Mouse (Mus musculus): ENCODE data around the gene Numbl. TPM values are rescaled to one million over a fixed set of nuclear protein-coding genes. Genes with fewer than 3 reads are reported as not detected.

Gene Numbl
- total and polyA plus RNA-seq, 3 experiments = 0.81 to 2.9 (median 2.3) TPM

DNA sequence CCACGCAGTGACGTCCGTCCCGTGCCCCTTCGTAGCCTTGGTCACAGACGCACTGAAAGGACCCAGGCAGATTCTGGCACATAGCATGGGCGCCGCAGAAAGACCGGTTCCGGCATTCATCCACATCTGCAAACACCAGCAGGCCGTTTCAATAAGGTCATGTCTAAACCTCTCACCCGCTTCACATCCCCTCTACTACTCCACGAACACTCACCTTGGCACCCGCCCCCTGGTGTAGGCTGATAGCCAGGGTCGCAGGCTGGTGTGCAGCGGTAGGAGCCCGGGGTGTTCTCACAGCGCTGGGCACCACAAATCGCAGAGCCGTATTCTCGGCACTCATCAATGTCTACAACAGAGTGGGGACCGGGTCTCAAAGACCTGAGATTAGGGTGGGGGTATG is 61.2 kb downstream of the Numbl start:
- H3K9me3 ChIP-seq (replicated peaks; ENCODE audit: low read length) = peaks cover 2% of the 10 kb centered on the region
- dilution Hi-C loops (cut with MboI; ENCODE audit: extremely low pct_ligation_motif_present, extremely low pct_unique_long_range_greater_than_20kb, low sequenced_read_pairs) (no loop called here), in situ Hi-C loops (cut with MboI; ENCODE audit: low pct_ligation_motif_present, low pct_unique_long_range_greater_than_20kb, low sequenced_read_pairs) (no loop called here)
- no peak overlapping the region for H3K9ac ChIP-seq (ENCODE audit: insufficient read depth, low read depth)
- no peaks in the 10 kb centered on the region for H3K79me2 ChIP-seq (replicated peaks; ENCODE audit: control insufficient read depth, extremely low read depth, insufficient read depth, poor library complexity, severe bottlenecking)
- no peak for DNase-seq (ENCODE audit: extremely low read depth)
- no peaks in the 10 kb centered on the region for H3K4me1 ChIP-seq (ENCODE audit: control insufficient read depth in 1 of 2, insufficient read depth in 2 of 2)
- TF ChIP-seq ZMIZ1 (IDR thresholded peaks at IDR 0.05; ENCODE audit: low read depth, low read length) = no peak
- no peak for TF ChIP-seq SIN3A (IDR thresholded peaks at IDR 0.05; ENCODE audit: low read length)
- TF ChIP-seq JUN (IDR thresholded peaks at IDR 0.05; ENCODE audit: insufficient read depth, low read depth, low read length) = no peak
- no peak for TF ChIP-seq IRF4 (IDR thresholded peaks at IDR 0.05; ENCODE audit: low read depth, low read length)
- TF ChIP-seq ELF1 (IDR thresholded peaks at IDR 0.05; ENCODE audit: low read depth, low read length) = no peak
- no peak for TF ChIP-seq EP300 (IDR thresholded peaks at IDR 0.05; ENCODE audit: low read length)
- no peak for TF ChIP-seq ZNF384 (IDR thresholded peaks at IDR 0.05; ENCODE audit: low read depth, low read length)
- TF ChIP-seq HCFC1 (IDR thresholded peaks at IDR 0.05; ENCODE audit: low read depth, low read length) = no peak
- no peak for TF ChIP-seq POLR2AphosphoS2 (IDR thresholded peaks at IDR 0.05; ENCODE audit: low read depth, low read length)
- TF ChIP-seq ZKSCAN1 (IDR thresholded peaks at IDR 0.05; ENCODE audit: borderline replicate concordance, low read depth, low read length) = no peak
- no peak overlapping the region for H3K27ac ChIP-seq (ENCODE audit: insufficient read depth, low read depth)
- H3K36me3 ChIP-seq (replicated peaks in 1 of 2; ENCODE audit: control insufficient read depth in 1 of 2, insufficient read depth in 1 of 2, low read length in 1 of 2) = no peaks in the 10 kb centered on the region
- H3K27me3 ChIP-seq (replicated peaks) = no peaks in the 10 kb centered on the region
- no peak overlapping the region for H3K4me3 ChIP-seq (replicated peaks in 1 of 3; ENCODE audit: low read depth in 2 of 3, low read length in 2 of 3, poor library complexity in 1 of 3)
- H3K4me2 ChIP-seq (ENCODE audit: insufficient read depth, low read depth, poor library complexity, severe bottlenecking) = no peak overlapping the region

DNA sequence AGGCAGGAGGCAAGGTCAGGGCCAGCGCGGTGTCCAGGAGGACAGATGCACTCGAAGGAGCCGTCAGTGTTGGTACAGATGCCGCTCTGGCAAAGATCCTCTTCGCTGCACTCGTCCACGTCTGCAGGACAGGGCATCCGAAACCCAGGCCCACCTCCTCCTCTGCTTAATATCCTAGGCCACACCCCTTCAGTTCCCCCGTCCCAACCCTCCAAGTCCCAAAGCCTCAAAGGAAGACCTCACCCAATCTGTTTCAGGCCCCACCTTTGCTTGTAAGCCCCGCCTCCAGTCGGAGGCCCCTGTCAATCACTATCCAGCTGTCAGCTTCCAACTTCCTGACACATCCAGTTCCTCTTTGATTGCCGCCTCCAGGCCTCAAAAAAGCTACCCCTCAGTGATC is 64.1 kb downstream of the Numbl start:
- TF ChIP-seq MAZ (IDR thresholded peaks at IDR 0.05; ENCODE audit: low read depth, low read length) (no peak), RAD21 (IDR thresholded peaks at IDR 0.05; ENCODE audit: low read depth, low read length) (no peak)
- in situ Hi-C loops (cut with MboI; ENCODE audit: low pct_ligation_motif_present, low pct_unique_long_range_greater_than_20kb, low sequenced_read_pairs) = no loop called here
- dilution Hi-C loops (cut with MboI; ENCODE audit: extremely low pct_ligation_motif_present, extremely low pct_unique_long_range_greater_than_20kb, low sequenced_read_pairs) = no loop called here
- H3K9ac ChIP-seq (ENCODE audit: insufficient read depth, low read depth) = no peak overlapping the region
- no peak overlapping the region for H3K4me3 ChIP-seq (replicated peaks in 1 of 3; ENCODE audit: low read depth in 2 of 3, low read length in 2 of 3, poor library complexity in 1 of 3)
- H3K9me3 ChIP-seq (replicated peaks; ENCODE audit: low read length) = no peaks in the 10 kb centered on the region
- no peaks in the 10 kb centered on the region for H3K79me2 ChIP-seq (replicated peaks; ENCODE audit: control insufficient read depth, extremely low read depth, insufficient read depth, poor library complexity, severe bottlenecking)
- no peaks in the 10 kb centered on the region for H3K4me1 ChIP-seq (ENCODE audit: control insufficient read depth in 1 of 2, insufficient read depth in 2 of 2)
- H3K27me3 ChIP-seq (replicated peaks) = peaks cover 4% of the 10 kb centered on the region
- no peak for DNase-seq (ENCODE audit: extremely low read depth)
- H3K4me2 ChIP-seq (ENCODE audit: insufficient read depth, low read depth, poor library complexity, severe bottlenecking) = no peak overlapping the region
- no peaks in the 10 kb centered on the region for H3K36me3 ChIP-seq (replicated peaks in 1 of 2; ENCODE audit: control insufficient read depth in 1 of 2, insufficient read depth in 1 of 2, low read length in 1 of 2)
- H3K27ac ChIP-seq (ENCODE audit: insufficient read depth, low read depth) = no peak overlapping the region

GRCm38 (mm10) chr7:27323001-27323400 is 64.8 kb downstream of the Numbl start:
- no peaks in the 10 kb centered on the region for H3K9me3 ChIP-seq (replicated peaks; ENCODE audit: low read length)
- DNase-seq (ENCODE audit: extremely low read depth) = no peak
- TF ChIP-seq ZKSCAN1 (IDR thresholded peaks at IDR 0.05; ENCODE audit: borderline replicate concordance, low read depth, low read length) (no peak), MAX (IDR thresholded peaks at IDR 0.05; ENCODE audit: low read length) (no peak), POLR2AphosphoS2 (IDR thresholded peaks at IDR 0.05; ENCODE audit: low read depth, low read length) (no peak)
- in situ Hi-C loops (cut with MboI; ENCODE audit: low pct_ligation_motif_present, low pct_unique_long_range_greater_than_20kb, low sequenced_read_pairs) (no loop called here), dilution Hi-C loops (cut with MboI; ENCODE audit: extremely low pct_ligation_motif_present, extremely low pct_unique_long_range_greater_than_20kb, low sequenced_read_pairs) (no loop called here)
- H3K4me2 ChIP-seq (ENCODE audit: insufficient read depth, low read depth, poor library complexity, severe bottlenecking) = no peak overlapping the region
- no peaks in the 10 kb centered on the region for H3K4me1 ChIP-seq (ENCODE audit: control insufficient read depth in 1 of 2, insufficient read depth in 2 of 2)
- H3K36me3 ChIP-seq (replicated peaks in 1 of 2; ENCODE audit: control insufficient read depth in 1 of 2, insufficient read depth in 1 of 2, low read length in 1 of 2) = no peaks in the 10 kb centered on the region
- peaks cover 8% of the 10 kb centered on the region for H3K27me3 ChIP-seq (replicated peaks)
- H3K4me3 ChIP-seq (replicated peaks in 1 of 3; ENCODE audit: low read depth in 2 of 3, low read length in 2 of 3, poor library complexity in 1 of 3) = no peak overlapping the region
- H3K79me2 ChIP-seq (replicated peaks; ENCODE audit: control insufficient read depth, extremely low read depth, insufficient read depth, poor library complexity, severe bottlenecking) = no peaks in the 10 kb centered on the region
- no peak overlapping the region for H3K9ac ChIP-seq (ENCODE audit: insufficient read depth, low read depth)
- no peak overlapping the region for H3K27ac ChIP-seq (ENCODE audit: insufficient read depth, low read depth)
